Mouse (Mus musculus): Measurements from ENCODE around the gene Gorasp2.

Gene Gorasp2

DNA sequence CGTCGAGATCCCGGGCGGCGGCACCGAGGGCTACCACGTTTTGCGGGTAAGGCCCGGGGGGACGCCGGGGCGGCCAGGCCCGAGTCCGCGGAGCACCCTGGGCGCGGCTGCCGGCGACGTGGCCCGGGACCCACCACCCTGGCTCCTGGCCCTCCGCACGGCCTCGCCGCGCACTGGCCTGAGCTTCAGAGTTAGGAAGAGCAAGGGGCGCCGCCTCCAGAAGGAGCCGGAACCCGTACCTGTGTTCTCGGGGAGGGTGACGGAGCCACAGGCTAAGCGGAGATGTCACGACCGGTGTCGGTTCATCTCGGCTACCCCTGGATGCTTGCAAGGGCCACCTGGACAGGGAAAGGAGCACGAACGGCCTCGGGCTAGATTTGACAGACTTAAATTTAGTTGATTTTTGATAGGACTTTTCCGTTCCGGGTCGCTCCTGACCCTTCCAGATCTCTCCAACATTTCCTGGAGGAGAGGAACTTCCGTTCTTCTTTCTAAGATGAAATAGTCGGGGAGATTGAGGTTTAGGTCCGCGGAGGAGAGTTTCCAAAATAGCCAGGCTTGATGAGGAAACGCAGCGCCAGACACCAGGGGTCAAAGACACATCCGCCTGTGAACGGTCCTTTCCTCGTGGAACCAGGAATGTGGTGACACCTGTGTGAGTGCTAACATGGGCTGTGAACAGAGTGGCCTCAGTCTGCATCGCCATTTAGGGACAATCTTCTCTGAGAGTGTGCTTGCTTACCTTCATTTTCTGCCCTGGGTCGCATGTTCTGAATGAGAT lies 529 bp downstream of the Gorasp2 start, which contains the start of gene Gm26558:
Gene Gm26558, minus strand, starts transcription at position 394 of the 781 bp plus-strand sequence.
- DNase-seq = no peak

DNA sequence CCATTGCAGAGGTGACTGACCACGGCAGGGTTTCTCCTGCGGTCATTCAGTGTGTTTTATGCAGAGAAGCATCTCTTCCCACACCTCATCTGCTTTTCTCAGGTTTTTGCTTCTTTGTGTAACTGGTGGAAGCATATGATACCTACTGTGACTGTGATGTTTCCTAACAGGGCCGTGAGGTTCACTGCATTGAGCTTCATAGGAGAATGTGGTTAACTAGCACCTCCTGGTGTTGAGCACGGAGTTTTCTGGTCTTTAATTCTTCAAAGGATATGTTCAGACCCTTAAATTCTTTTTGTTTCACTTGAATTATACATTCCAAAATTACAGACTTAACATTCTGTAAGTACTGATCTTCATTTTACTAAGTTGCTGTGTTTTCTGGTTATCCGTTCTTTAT lies 2.4 kb downstream of the Gorasp2 start:
- no peak for DNase-seq

DNA sequence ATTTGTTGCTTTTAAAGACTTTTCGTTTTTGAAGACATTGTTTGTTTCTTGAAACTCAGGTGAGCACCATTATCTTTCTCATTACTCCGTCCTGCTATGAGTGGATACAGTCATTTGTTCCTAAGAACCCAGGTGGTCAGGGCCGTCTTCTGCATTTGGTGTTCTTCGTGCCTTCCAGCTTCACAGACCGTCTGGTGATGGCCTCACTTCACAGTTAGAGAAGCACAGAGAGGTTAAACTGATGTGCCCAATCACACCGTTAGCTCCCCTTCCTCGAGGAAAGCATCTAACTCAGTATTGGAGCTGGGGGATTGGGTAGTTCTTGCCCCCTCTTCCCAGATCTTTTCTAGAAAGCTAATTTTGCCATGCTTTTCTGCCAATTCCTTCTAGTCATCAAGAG lies 5.6 kb downstream of the Gorasp2 start:
- no peak for DNase-seq

DNA sequence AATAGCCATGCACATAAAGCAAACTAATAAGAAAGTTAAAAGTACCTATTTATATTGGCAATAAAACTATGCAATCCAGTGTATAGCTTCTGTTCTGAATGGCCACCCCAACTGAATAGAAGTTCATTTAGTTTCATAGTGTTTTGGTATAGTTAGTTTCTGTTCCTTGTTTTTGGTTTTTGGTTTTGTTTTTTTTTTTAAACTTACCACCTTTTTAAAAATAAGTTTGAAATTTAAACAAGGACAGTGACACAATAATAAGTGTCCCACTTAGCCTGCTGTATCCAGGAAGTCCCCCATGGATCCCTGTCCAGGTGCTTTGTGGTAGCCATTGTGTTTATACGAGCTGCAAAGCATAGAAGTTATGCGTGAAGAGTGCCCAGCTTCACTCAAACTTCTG lies 7.9 kb downstream of the Gorasp2 start:
- no peak for DNase-seq

DNA sequence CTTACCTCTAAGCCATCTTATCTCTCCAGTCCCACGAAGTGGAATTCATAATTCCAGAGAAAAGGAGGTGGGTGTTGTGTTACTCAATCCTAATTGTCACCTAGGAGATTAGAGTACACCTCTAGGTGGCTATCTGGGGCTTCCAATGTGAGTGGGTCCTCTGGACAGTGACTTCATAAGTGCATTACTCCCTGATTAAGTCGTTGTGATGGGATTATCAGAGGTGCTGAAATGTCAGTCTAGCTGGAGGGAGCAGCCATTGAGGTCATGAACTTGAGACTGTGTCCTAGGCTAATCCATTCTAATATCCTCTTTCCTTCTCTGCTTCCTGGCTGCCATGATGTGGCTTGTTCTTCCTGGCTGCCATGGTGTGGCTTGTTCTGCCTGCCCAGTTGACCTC lies 8.5 kb downstream of the Gorasp2 start:
- no peak for DNase-seq

DNA sequence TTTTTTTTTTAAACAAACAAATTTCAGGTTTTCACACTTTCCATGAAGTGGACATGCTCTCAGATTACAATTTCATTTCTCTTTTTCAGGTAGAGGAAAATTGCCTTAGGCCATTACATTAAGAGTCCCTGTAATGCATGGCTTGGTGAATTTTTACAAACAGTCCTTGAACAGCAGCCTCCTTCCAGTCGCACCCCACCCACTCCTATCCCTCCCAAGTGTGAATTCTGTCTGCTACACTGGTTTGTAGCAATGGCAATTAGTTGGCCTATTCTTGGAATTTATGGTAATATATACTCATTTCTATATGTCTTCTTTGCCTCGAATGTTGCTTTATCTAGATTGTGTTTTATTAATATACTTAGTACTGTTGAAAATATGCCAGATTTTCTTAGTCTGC lies 11.1 kb downstream of the Gorasp2 start:
- no peak for DNase-seq

DNA sequence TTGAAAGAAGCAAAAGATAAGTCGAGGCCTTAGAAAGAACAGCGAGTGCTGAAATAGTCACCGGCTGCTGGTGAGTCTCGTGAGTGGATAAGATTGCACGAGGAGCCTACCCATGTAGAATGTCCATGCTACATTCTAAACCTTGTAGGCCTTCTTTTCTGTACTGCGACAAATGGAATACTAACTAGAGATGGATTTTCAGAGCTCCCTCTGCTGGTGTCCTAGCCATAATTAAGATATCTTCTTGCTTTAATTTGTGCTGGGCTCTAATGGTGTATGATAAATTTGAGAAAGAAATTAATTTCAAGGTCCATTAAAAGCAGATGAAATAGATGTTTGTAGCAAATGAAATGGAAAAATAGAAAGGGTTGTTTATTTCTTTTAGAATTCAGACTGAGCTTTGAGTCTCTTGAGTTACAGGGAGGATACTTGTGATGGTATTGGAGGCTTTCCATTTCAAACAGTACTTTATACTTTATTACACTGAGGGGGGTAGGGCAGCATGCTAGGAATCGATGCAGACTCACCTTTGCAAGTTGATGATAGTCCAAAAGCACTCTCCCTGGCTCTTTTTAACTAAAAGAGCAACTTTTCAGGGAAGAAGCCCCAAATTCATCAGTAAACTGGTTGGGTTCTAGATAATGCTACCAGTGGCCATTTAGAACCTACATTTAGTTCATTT lies 12.2 kb downstream of the Gorasp2 start:
- no peak for DNase-seq

DNA sequence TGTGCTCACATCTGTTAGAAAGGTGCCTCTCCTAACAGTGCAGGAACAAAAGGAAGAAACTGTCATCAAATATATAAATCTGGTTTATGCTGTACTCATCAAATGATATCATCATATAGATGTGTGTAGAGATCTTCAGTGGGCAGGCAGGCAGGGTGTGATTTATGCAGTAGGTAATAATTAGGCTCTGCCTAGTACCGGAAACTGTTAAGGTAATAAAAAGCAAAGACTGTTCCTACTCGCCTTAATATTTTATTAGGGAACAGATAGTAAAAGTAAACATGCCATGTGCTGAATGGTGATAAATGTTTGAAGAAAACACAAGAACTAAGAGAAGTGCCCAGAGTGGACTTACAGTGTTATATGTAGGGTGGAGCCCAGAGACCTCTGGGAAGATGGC lies 20.9 kb downstream of the Gorasp2 start:
- no peak for DNase-seq

DNA sequence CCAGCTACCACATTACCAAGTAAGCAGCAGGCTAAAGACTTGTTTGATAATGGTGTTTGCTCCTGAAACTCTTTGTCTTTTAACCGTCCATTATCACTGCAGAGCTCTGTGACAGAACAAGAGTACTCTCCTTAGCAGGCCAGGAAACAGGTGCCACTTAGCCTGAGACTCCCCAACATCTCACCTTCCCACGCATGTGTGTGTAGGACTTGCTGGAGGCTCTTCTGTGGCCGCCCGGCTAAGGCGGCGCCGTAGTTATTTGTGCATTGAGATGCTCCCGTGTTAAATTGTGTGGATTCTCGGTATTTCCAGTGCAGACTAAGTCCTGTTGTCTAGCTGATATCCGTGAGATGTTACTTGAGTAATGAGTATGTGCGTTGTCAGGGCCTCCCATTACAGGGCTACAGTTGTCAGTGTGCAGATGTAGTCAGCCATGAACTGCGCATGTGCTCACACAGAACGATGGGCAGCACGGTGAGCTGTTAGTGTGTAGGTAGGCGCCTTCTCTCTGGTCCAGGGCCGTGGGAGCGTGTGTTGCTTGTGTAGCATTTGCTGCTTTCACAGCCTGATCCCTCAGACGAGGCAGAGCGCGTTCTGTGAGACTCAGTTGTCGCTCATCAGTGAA lies 27.2 kb downstream of the Gorasp2 start:
- DNase-seq = no peak

DNA sequence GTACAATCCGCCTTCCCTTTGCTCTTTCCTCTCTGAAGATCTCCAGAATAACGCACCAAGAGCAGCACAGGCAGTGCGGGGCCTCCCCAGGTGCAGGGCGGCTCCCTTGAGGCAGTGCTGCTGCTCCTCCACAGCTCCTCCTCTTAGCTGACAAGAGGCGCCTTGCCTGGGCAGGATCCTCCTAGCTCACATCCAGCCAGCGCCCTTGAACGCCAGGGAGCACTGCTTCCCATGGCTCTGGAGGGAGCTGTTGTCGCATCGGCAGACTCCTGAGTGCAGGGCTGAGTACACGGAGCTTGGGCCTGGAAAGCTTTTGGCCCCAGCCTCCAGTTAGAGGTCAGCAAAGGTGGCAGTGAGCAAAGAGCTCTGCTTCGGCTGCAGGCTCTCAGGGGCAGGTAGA lies 28.8 kb downstream of the Gorasp2 start:
- DNase-seq = no peak

DNA sequence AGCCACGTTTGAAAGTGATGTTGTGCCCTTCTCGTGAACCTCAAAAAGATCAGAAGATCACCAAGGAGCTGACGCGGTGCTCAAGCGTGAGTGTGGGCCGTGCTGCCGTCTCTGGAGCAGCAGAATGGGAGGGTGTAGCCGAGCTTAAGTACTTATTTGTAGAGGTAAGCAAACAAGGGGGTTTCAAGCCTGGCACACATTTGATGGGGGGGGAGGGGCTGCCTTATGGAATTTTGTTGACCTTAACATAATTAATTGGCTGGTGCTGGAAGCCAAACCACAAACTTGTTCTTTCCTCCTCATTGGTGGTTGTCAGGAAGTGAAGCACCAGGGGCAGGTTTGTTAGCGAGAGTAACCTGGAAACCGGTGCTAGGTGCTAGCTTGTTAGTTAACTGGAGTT lies 34.3 kb downstream of the Gorasp2 start:
- DNase-seq = no peak

DNA sequence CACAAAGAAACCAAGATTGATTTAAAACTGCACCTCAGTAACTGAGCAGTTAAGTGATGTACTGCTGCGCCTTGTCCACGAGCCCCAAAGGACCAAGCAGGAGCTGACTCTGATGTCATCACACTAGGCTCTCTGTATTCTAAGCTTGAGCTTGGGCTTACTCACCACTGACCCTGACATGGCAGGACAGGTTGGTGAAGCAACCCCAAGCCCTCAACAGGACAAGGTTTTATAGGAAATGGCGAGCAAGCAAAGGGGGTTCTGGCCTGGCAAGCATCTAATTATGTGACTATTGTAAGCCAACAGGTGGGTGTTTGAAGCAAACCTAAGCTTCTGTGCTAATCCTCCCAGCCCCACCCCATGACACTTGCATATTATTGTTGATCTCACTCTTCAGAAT lies 39.5 kb downstream of the Gorasp2 start:
- no peak for DNase-seq

DNA sequence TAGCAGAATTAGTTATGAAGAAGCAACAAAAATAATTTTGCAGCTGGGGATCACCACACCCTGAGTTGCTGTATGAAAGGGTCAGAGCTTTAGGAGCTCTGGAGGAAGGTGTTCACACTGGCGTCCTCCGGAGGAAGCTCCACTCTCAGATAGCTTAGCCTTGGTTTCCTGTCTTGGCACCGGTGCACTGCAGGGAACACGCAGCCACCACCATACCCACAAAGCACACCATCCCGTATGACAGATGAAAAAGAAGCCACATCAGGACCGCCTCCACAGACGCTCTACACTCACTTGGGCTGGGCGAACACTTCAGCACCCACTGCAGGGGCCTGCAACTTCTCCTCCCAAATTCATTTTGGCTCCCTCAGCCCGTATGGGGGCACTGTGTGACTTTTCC lies 40.2 kb downstream of the Gorasp2 start:
- no peak for DNase-seq

DNA sequence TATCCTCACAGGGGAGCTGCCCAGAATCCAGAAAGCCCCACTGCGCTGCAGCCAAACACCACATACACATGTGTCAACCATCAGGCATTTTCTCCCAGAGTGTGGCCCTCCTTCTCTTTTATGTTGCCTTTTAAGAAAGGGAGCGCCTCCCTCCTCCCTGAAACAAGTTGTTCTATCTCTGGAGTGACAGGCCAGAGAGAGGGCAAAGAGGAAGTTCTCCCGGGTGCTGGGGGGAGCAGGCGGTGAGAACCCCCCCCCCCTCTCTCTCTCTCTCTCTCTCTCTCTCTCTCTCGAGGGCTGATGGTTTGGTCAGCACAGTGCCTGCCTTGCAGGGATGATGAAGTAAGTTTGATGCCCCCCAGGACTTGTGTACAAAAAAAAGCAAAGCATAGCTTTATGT lies 41.0 kb downstream of the Gorasp2 start:
- DNase-seq = no peak

DNA sequence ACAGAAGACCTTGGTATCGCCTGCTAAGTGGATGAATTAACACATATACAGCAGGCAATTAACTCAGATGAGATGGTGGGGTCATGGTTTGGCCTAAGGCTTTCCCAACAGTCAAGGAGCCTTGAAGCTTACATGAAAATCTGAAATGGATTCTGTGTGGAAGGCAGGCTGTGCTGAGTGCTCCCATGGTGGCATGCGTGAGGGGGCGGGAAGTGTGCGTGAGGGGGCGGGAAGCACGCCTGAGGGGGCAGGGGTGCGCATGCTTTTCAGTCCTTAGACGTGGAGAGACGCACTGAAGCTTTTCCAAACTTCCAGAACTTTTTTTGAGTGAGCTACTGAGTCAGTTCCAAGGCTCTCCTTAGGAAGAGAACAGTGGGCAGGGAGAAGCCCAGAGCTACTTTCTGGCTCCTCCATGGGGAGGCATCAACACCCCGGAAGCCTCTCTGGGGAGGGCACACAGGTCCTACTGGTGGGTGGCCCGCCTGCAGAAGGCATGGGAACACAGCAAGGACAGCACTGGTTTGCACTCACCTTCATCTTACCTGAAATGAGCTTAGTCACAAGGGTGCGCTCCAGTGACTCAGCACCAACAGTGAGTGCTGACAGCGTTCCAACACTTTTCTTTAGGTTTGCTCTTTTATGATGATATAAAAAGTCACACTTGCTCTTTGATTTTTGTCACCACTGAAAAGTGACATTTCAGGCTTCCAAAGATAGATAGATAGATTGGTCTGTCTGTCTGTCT lies 47.8 kb downstream of the Gorasp2 start:
- DNase-seq = no peak

DNA sequence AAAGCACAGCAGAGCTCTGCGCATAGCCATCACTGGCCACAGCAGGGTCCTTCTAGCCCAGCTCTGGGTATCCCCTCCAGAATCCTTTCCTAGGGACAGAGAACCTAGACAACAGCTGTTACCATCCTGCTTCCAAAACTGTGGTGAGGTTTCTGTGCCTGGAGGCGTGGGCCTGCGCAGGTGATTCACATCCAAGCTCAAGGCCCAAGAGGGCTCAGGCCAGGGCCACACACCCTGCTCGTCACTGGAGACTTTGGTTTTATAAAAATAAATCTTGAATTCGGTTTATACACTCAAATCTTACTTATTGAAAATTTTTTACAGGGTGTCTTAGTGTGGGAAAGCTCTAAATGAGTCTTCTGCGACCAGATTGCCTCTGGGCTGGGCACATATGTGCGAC lies 48.9 kb downstream of the Gorasp2 start:
- no peak for DNase-seq

DNA sequence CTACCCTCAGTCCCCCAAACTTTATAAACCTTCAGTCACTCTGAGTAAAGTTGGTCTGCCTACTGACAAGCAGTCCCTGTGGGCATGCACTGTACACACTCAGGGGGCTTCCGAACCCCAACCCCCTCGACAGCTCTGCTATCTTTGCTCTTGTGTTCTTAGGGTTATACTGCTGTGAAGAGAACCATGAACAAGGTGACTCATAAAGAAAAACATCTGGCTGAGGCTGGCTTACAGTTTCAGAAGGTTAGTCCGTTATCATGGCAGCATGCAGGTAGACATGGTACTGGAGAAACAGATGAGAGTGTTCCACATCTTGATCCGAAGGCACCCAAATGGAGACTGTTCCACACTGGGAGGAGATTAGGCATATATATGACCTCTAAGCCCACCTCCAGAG lies 49.5 kb downstream of the Gorasp2 start:
- no peak for DNase-seq

DNA sequence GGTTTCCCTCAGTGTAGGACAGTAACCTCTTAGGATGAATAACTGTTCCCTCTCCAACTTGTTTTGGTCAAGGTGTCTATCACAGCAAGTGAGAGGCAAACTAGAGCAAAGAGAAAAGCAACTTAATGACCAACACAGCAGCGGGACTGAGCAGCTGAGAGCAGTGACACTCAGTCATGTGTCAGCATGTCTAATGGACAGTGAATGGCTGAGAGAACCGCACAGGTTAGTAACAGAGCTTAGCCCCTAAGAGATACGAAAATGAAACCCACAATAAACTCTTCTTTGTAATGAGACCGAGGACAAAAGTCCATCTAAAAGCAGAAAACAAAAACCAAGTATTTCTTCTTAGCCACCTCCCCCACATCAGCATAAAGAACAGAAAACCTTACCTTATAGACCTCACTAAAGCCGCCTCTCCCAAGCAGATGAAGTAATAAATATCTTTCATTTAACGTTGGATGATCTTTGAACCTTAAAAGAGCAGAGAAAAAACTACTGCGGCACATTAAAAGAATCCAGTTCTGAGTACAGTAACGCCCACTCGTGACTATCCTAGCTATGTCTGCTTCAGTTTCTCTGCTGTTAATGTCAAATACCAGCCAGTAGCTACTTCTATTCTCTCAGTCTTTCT lies 62.4 kb downstream of the Gorasp2 start:
- DNase-seq = no peak

DNA sequence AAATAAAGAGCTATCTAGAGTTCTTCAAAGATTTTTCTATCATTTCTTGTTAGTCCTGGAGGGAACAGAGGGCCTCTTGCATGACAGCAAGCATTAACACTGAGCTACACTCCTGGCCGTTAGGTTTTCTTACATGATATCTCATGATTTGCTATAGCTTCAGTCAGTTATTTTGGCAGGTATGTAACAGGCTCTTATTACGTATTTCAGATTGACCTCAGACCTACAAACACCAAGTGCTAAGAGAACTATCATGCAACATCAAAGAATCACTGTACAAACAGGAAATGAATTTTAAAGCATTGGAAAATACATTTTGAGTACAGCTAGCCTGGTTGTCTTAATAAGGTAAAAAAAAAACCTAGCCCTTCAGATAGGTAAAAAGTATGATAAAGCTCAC lies 65.7 kb downstream of the Gorasp2 start:
- no peak for DNase-seq

DNA sequence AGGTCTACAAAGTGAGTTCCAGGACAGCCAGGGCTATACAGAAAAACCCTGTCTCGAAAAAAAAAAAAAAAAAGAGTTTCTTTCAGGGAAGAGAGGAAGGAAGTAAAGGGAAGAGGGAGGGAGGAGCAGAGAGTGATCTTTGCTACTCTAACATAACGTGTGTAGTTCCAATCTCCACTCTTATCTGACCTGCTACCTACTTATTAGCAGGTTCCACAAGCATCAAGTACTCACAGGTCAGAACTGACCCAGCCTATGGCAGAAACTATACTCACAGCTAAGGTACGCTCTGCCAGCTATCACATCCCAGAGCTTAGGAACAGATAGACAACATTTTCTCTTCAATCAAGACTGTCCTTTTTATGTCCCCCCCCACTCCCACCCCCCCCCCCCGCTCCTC lies 74.2 kb downstream of the Gorasp2 start:
- no peak for DNase-seq

DNA sequence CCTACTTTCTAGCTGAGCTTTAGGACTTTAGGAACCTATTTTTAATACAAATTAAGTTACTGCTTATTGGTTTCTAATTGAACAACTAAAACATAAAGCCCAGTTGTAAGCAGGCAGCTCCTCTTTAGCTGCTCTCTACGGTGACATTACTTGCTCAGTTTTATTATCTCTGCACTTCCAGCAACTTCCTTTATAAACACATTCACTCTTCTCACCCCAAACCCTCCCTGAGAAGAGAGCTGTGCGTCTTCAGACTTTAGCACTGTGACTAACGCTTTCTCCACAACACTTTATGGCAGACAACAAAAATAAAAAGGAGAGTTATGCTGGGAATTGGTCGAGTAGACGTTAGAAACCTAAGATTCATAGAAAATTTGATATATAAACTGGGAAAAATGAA lies 74.6 kb downstream of the Gorasp2 start:
- no peak for DNase-seq

DNA sequence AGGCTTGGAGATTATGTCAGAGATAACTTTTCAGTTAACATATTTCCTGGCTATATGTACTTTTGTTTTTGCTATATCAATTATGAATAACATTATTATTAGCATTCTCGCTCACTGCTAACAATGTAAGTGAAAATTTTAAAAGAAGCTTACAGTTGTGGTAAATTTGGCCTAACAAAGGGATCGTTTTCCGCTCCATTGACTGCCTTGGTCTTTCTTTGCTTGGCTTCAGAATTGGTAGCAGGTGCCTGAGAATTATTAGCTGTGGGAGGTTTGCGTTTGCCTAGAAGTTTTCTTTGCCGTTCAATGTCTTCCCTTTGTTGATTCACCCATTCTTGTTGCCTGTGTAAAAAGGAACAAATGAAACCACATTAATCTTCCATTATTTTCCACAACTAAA lies 80.5 kb downstream of the Gorasp2 start:
- DNase-seq = no peak

DNA sequence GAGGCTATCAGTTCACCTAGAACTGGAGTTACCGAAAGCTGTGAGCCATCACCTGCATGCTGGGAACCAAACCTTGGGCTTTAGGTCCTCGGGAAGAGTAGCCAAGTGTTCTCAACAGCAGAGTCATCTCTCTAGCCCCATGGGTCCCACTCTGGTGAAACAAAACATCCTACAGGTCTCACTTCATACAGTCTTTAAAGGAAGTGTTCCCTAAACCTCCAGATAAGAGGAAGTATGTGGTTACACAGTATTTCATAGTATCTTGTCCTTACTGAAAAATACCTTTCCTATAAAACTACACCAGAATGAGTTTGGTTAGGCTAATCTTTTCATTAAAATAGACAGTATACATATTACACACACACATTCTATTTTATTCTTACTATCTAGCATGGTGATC lies 81.2 kb downstream of the Gorasp2 start:
- no peak for DNase-seq
